Mouse (Mus musculus): ENCODE results near the gene Sh2d4b. TPM values are rescaled to one million over a fixed set of nuclear protein-coding genes. Genes with fewer than 3 reads are reported as not detected.

Gene Sh2d4b
- polyA plus RNA-seq, 1 experiment, result 7.0 TPM

DNA sequence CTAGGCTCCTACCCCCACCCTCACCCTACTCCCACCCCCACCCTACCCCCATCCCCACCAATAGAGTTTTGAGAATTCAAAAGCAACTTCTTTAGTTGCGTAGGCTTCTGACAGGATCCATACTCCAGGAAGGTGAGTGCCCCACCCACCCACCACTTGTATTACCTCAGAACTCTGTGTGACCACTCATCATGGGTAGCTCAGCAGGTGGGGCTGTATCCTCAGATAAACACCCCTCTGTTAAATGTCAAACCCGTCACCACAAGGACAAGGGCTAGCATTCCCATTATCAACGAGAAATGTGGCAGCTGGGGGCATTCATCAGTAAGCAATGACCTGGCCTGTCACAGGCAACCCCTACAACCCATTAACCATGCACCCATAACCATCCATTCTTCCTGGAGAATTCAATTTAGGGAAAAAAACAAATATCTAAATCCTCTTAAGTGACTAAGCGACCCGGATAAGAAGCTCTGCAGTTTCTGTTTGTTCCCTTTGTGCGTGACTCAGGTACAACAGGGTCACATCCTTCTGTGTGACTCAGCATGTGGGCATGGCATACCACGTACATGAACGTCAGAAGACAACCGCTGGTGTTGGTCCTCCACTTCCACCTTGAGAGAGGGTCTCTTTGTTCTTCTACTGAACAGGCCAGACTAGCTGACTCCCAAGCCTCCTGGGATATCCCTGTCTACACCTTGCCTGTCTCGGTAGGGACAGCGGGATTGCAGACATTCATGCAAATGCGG, 9.4 kb upstream of the Sh2d4b start:
- no peak overlapping the region for H3K27ac ChIP-seq (ENCODE audit: control insufficient read depth, insufficient read depth, low read length)
- H3K27me3 ChIP-seq (ENCODE audit: control insufficient read depth, insufficient read depth, low read length), result no peaks in the 10 kb centered on the region
- no peak overlapping the region for H3K4me3 ChIP-seq (ENCODE audit: control insufficient read depth, insufficient read depth, low read length)
- WGBS, result 79% methylated on average over 12 of the region's 12 CpGs
- no peaks in the 10 kb centered on the region; the same call in 1 of the 2 replicates for H3K36me3 ChIP-seq (ENCODE audit: control insufficient read depth, insufficient read depth, low read length)
- DNase-seq, result no peak
- H3K4me1 ChIP-seq (replicated peaks; ENCODE audit: control insufficient read depth, insufficient read depth, low read length), result no peaks in the 10 kb centered on the region
- no peak for TF ChIP-seq POLR2A (IDR thresholded peaks at IDR 0.05; ENCODE audit: control insufficient read depth, extremely low read depth, insufficient read depth, low read length, poor library complexity)
- no peak for TF ChIP-seq CTCF (IDR thresholded peaks at IDR 0.05; ENCODE audit: borderline replicate concordance, control insufficient read depth, extremely low read depth, insufficient read depth, low read length, poor library complexity)

DNA sequence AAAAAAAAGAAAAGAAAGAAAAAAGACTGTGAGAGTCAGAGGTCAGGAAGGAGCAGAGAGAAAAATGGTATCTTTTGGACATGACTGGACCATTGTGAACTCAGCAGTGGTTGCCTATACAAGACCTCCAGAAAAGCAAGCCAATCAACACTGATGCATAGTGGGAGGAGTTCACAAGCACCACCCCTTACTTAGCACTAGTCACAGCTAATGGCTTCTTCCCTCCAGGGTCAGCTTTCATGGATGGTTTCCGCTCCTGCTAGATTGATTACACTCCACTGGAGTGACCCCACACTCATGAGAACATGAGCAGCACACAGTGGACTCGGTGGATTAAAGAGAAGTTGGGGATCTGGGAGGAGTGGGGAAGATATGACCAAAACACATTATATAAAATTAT, 7.2 kb upstream of the Sh2d4b start:
- Histone ChIP-seq H3K4me1 (replicated peaks; ENCODE audit: control insufficient read depth, insufficient read depth, low read length) (no peaks in the 10 kb centered on the region), H3K4me3 (ENCODE audit: control insufficient read depth, insufficient read depth, low read length) (no peak overlapping the region), H3K27me3 (ENCODE audit: control insufficient read depth, insufficient read depth, low read length) (no peaks in the 10 kb centered on the region), H3K27ac (ENCODE audit: control insufficient read depth, insufficient read depth, low read length) (no peak overlapping the region), H3K36me3 (ENCODE audit: control insufficient read depth, insufficient read depth, low read length) (no peaks in the 10 kb centered on the region)
- TF ChIP-seq CTCF (IDR thresholded peaks at IDR 0.05; ENCODE audit: borderline replicate concordance, control insufficient read depth, extremely low read depth, insufficient read depth, low read length, poor library complexity), result no peak
- TF ChIP-seq POLR2A (IDR thresholded peaks at IDR 0.05; ENCODE audit: control insufficient read depth, extremely low read depth, insufficient read depth, low read length, poor library complexity), result no peak
- no peak for DNase-seq
- 80% methylated on average over 2 of the region's 2 CpGs for WGBS

DNA sequence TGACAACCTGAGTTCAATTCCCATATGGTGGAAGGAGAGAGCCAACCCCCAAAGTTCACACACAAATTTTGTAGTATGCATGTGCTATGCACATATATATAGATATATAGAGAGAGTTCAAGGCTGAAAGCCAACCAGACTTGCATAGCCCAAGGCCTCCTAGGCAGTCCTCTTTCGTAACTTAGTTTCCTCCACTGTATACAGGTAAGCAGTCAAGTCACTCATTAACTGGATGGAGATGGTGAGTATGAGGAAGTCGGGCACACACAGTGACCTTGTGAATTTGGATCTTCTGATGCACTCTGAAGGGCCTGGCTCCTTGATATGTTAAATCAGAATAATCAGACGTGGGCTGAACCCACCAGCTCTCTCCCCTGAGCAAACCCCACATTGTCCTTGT, 4.8 kb upstream of the Sh2d4b start:
- no peak overlapping the region for H3K4me3 ChIP-seq (ENCODE audit: control insufficient read depth, insufficient read depth, low read length)
- no peak for TF ChIP-seq CTCF (IDR thresholded peaks at IDR 0.05; ENCODE audit: borderline replicate concordance, control insufficient read depth, extremely low read depth, insufficient read depth, low read length, poor library complexity)
- TF ChIP-seq POLR2A (IDR thresholded peaks at IDR 0.05; ENCODE audit: control insufficient read depth, extremely low read depth, insufficient read depth, low read length, poor library complexity), result no peak
- no peaks in the 10 kb centered on the region for H3K4me1 ChIP-seq (replicated peaks; ENCODE audit: control insufficient read depth, insufficient read depth, low read length)
- 81% methylated on average over 3 of the region's 3 CpGs for WGBS
- no peaks in the 10 kb centered on the region for H3K36me3 ChIP-seq (ENCODE audit: control insufficient read depth, insufficient read depth, low read length)
- no peak for DNase-seq
- H3K27ac ChIP-seq (ENCODE audit: control insufficient read depth, insufficient read depth, low read length), result no peak overlapping the region
- no peaks in the 10 kb centered on the region for H3K27me3 ChIP-seq (ENCODE audit: control insufficient read depth, insufficient read depth, low read length)

- 72% methylated on average over 8 of the region's 8 CpGs for WGBS
- no peak for DNase-seq
Measured at GRCm38 (mm10) chr14:40895681-40896080, 2.6 kb upstream of the Sh2d4b start.

GRCm38 (mm10) chr14:40894576-40895247, 1.6 kb upstream of the Sh2d4b start:
- Histone ChIP-seq H3K27ac (ENCODE audit: control insufficient read depth, insufficient read depth, low read length) (no peak overlapping the region), H3K36me3 (ENCODE audit: control insufficient read depth, insufficient read depth, low read length) (no peaks in the 10 kb centered on the region), H3K4me3 (ENCODE audit: control insufficient read depth, insufficient read depth, low read length) (no peak overlapping the region), H3K27me3 (ENCODE audit: control insufficient read depth, insufficient read depth, low read length) (no peaks in the 10 kb centered on the region), H3K4me1 (replicated peaks; ENCODE audit: control insufficient read depth, insufficient read depth, low read length) (no peaks in the 10 kb centered on the region)
- peak; percentile 87 for TF ChIP-seq CTCF (IDR thresholded peaks at IDR 0.05; ENCODE audit: borderline replicate concordance, control insufficient read depth, extremely low read depth, insufficient read depth, low read length, poor library complexity)
- no peak for TF ChIP-seq POLR2A (IDR thresholded peaks at IDR 0.05; ENCODE audit: control insufficient read depth, extremely low read depth, insufficient read depth, low read length, poor library complexity)
- DNase-seq, result peak; percentile 69
- WGBS, result 18% methylated on average over 23 of the region's 23 CpGs

More at GRCm38 (mm10) chr14:40895681-40896080, 2.6 kb upstream of the Sh2d4b start:
- Histone ChIP-seq H3K4me3 (ENCODE audit: control insufficient read depth, insufficient read depth, low read length) (no peak overlapping the region), H3K4me1 (replicated peaks; ENCODE audit: control insufficient read depth, insufficient read depth, low read length) (no peaks in the 10 kb centered on the region), H3K27ac (ENCODE audit: control insufficient read depth, insufficient read depth, low read length) (no peak overlapping the region), H3K27me3 (ENCODE audit: control insufficient read depth, insufficient read depth, low read length) (no peaks in the 10 kb centered on the region), H3K36me3 (ENCODE audit: control insufficient read depth, insufficient read depth, low read length) (no peaks in the 10 kb centered on the region)
- no peak for TF ChIP-seq CTCF (IDR thresholded peaks at IDR 0.05; ENCODE audit: borderline replicate concordance, control insufficient read depth, extremely low read depth, insufficient read depth, low read length, poor library complexity)
- no peak for TF ChIP-seq POLR2A (IDR thresholded peaks at IDR 0.05; ENCODE audit: control insufficient read depth, extremely low read depth, insufficient read depth, low read length, poor library complexity)

GRCm38 (mm10) chr14:40893884-40894283, 818 bp upstream of the Sh2d4b start:
- Histone ChIP-seq H3K4me3 (ENCODE audit: control insufficient read depth, insufficient read depth, low read length) (no peak overlapping the region), H3K27me3 (ENCODE audit: control insufficient read depth, insufficient read depth, low read length) (no peaks in the 10 kb centered on the region), H3K4me1 (replicated peaks; ENCODE audit: control insufficient read depth, insufficient read depth, low read length) (no peaks in the 10 kb centered on the region), H3K27ac (ENCODE audit: control insufficient read depth, insufficient read depth, low read length) (no peak overlapping the region), H3K36me3 (ENCODE audit: control insufficient read depth, insufficient read depth, low read length) (no peaks in the 10 kb centered on the region)
- TF ChIP-seq CTCF (IDR thresholded peaks at IDR 0.05; ENCODE audit: borderline replicate concordance, control insufficient read depth, extremely low read depth, insufficient read depth, low read length, poor library complexity) (no peak), POLR2A (IDR thresholded peaks at IDR 0.05; ENCODE audit: control insufficient read depth, extremely low read depth, insufficient read depth, low read length, poor library complexity) (no peak)
- 74% methylated on average over 8 of the region's 8 CpGs for WGBS
- no peak for DNase-seq
